Mouse (Mus musculus) hindbrain, postnatal 0 days (tissue): ENCODE measurements around the gene Foxp1. TPM values are rescaled to one million over a fixed set of nuclear protein-coding genes. Genes with fewer than 3 reads are reported as not detected.

Experiments used
- ATAC-seq: fragments of 200-750 bp; cut with Nextera tagmentation; 2 replicates; pipeline ENCODE4 v1.8.0; 2017; ENCODE audit warnings: mild to moderate bottlenecking, moderate TSS enrichment, moderate library complexity
- DNase-seq: peaks from one replicate; pipeline ENCODE4 v3.0.0-alpha.2; 2015; ENCODE audit warnings: low spot score
- H3K27ac ChIP-seq: fragments of 300-500 bp; sonication (generic); 2 replicates; pipeline ENCODE4 v1.5.1; 2014; ENCODE audit warnings: mild to moderate bottlenecking
- H3K27me3 ChIP-seq: fragments of 300-500 bp; sonication (generic); 2 replicates; pipeline ENCODE4 v1.6.1; 2014; ENCODE audit warnings: low read length, mixed read lengths; ENCODE audit not compliant: insufficient read depth
- H3K36me3 ChIP-seq: fragments of 300-500 bp; sonication (generic); 2 replicates; pipeline ENCODE4 v1.6.1; 2014; ENCODE audit warnings: low read length, mixed read lengths; ENCODE audit not compliant: insufficient read depth
- H3K4me1 ChIP-seq: fragments of 300-500 bp; sonication (generic); 2 replicates; pipeline ENCODE4 v1.6.1; 2014; ENCODE audit warnings: antibody characterized with exemption, low read length, mixed read lengths; ENCODE audit not compliant: insufficient read depth
- H3K4me2 ChIP-seq: fragments of 300-500 bp; sonication (generic); 2 replicates; pipeline ENCODE4 v1.6.1; 2014; ENCODE audit warnings: low read depth, mild to moderate bottlenecking, low read length, moderate library complexity, mixed read lengths
- H3K4me3 ChIP-seq: fragments of 300-500 bp; sonication (generic); 2 replicates; pipeline ENCODE4 v1.5.1; 2014; ENCODE audit warnings: low read length
- H3K9ac ChIP-seq: fragments of 300-500 bp; sonication (generic); replicated peaks from 2 replicates; pipeline ENCODE4 v1.6.1; 2014; ENCODE audit warnings: mild to moderate bottlenecking, low read length, moderate library complexity, mixed read lengths
- H3K9me3 ChIP-seq: fragments of 300-500 bp; sonication (generic); 2 replicates; pipeline ENCODE4 v1.6.1; 2016; ENCODE audit warnings: low read length, mixed read lengths
- CTCF ChIP-seq: IDR thresholded peaks from 2 replicates; pipeline ENCODE4 v1.5.1; 2016; ENCODE audit warnings: antibody characterized with exemption, control low read depth, low read depth
- whole genome bisulfite sequencing: fragments of 180-500 bp; shearing (Covaris S2); extraction: QIAGEN DNeasy Blood & Tissue Kit; methylation state at CpG from one replicate; pipeline ENCODE4 v1.1.7; 2014; 5-methylcytosine and 5-hydroxymethylcytosine counted together
- polyA plus RNA-seq: library from polyadenylated mRNA; unstranded; fragments of >200 nt; fragmentation: Nextera tagmentation; extraction: Ambion mirVana; gene quantifications from 2 replicates; pipeline ENCODE4 v1.2.1, GENCODE M21; 2015
- total RNA-seq: library from RNA; depleted of rRNA; stranded (reverse); fragments of >200 nt; gene quantifications from 2 replicates; pipeline ENCODE4 v1.2.3, GENCODE M21; 2014

Gene Foxp1
- total and polyA plus RNA-seq, 2 experiments from 2014 or later: 53.6 to 54.8 TPM

DNA sequence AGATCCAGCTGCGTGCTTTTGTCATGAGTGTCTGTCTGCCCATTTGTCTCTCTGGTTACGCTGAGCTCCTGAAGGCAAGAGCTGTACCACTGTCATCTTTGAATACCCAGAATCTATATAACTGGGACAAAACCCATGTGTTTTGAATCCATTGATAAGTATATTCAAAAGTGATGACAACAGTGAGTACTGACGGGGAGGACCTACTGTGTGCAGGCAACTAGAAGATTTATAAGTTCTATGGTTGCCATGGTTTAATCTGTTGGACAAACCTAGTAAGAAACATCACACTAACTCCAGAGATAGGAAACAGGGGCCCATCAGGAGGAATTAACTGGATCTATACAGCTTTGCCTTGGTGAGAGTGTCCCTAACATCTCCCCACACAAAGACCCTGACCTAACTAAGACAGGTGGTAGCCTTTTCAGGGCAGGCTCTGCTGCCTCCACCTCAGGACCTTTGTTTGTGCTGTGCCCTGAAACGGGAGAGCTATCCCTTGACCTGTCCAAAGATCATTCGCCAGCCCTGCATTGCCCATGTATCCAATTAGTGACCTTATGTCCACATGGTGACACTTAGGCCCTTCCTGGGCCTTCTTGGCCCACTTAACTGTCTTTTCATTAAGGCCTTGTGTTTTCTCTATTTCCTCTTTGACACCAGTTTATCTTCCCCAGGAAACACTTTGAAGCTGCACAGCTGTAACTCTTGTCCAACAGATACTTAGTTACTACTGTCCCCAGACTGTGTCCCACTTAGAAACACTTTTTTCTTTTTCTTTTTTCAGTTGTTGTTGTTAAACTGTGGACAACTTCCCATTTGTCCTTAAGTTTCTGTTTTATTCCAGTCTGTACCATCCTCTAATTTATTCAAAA, 530.4 kb downstream of the Foxp1 start:
- Histone ChIP-seq H3K4me2 (no peak overlapping the region), H3K9me3 (no peaks in the 10 kb centered on the region), H3K36me3 (no peaks in the 10 kb centered on the region), H3K27me3 (no peaks in the 10 kb centered on the region), H3K27ac (no peak overlapping the region), H3K9ac (no peak overlapping the region), H3K4me1 (0 out of 2 replicates have a peak, but pooled peaks cover 6% of the 10 kb centered on the region), H3K4me3 (no peak overlapping the region)
- no peak for DNase-seq
- no peak for TF ChIP-seq CTCF
- WGBS: 80% methylated on average over 5 of the region's 5 CpGs
- ATAC-seq: no peak

DNA sequence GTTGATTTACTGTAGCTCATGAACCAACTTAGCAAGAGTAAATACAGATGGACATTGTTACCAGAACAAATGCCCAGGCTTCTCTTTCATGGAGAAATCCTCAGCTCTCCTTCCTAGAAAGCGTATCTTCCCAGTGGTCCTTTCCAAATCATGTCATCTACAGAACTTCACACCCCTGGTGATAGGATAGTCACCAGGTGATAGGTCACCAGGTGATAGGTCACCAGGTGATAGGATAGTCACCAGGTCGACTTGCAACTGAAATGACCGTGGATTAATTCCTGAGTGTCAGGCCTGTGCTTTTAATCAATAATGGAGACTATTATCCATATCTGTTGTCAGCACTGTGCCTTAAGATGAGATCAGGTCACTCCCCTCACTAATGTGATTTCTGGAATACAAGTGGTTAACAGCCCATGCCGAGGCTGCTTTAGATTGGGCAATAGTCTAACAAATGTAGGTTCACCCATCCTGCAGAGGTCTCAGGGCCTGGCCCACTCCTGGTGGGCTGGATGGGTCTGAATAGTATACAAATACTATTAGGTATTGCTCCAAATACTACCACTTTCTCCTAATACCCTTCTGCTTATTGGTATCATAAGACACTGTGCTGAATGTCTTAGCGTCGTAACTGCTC, 534.9 kb downstream of the Foxp1 start:
- H3K9me3 ChIP-seq: no peaks in the 10 kb centered on the region
- no peaks in the 10 kb centered on the region for H3K27me3 ChIP-seq
- no peak for TF ChIP-seq CTCF
- H3K27ac ChIP-seq: no peak overlapping the region
- no peaks in the 10 kb centered on the region for H3K4me1 ChIP-seq
- H3K4me2 ChIP-seq: no peak overlapping the region
- 87% methylated on average over 6 of the region's 6 CpGs for WGBS
- no peak overlapping the region for H3K9ac ChIP-seq
- ATAC-seq (no peak), DNase-seq (no peak)
- H3K4me3 ChIP-seq: no peak overlapping the region
- no peaks in the 10 kb centered on the region for H3K36me3 ChIP-seq

DNA sequence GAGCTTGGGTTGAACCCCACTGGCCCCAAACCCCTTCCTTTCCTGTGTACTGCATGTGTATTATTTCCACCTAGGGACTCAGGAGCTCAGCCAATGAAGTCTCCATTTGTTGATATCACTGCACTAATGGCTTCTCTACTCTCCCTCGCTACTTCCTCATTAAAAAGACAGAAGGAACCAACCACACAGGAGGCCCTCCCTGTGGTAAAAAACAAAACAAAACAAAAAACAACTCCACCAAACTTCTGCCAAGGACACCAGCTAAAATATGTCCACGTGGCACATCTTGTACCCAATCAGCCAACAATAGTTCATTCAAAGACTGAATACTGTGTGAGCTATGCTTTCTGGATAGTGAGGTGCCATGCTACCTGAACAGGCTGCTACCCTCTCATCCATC, 537.1 kb downstream of the Foxp1 start:
- no peak for DNase-seq
- ATAC-seq: no peak
- no peak for TF ChIP-seq CTCF
- H3K4me1 ChIP-seq: no peaks in the 10 kb centered on the region
- H3K27ac ChIP-seq: no peak overlapping the region
- 81% methylated on average over 2 of the region's 2 CpGs for WGBS
- no peak overlapping the region for H3K9ac ChIP-seq
- H3K9me3 ChIP-seq: no peaks in the 10 kb centered on the region
- no peak overlapping the region for H3K4me2 ChIP-seq
- H3K36me3 ChIP-seq: no peaks in the 10 kb centered on the region
- H3K27me3 ChIP-seq: no peaks in the 10 kb centered on the region
- no peak overlapping the region for H3K4me3 ChIP-seq

DNA sequence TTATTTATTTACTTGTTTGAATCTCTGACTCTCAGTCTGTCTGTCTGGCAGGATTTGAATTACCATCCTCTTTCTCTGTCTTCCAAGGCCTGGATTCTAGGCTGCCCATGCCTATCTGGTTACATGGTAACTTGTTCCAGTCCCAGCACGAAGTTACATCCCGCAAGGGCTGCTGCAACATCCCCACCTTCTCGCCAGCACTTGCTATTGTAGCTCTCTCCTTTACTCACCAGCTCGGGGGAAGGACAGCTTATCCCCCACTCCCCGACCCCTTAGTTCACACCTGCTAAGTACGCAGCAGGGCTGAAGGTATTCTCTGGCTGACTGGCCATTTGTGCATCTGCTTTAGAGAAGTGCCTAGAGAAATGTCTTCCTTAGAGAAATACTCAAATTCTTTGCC, 537.9 kb downstream of the Foxp1 start:
- Histone ChIP-seq H3K9me3 (no peaks in the 10 kb centered on the region), H3K27me3 (no peaks in the 10 kb centered on the region), H3K4me2 (no peak overlapping the region), H3K27ac (no peak overlapping the region), H3K9ac (no peak overlapping the region), H3K36me3 (no peaks in the 10 kb centered on the region), H3K4me1 (no peaks in the 10 kb centered on the region), H3K4me3 (no peak overlapping the region)
- ATAC-seq: no peak
- TF ChIP-seq CTCF: no peak
- no peak for DNase-seq
- 90% methylated on average over 6 of the region's 6 CpGs for WGBS

DNA sequence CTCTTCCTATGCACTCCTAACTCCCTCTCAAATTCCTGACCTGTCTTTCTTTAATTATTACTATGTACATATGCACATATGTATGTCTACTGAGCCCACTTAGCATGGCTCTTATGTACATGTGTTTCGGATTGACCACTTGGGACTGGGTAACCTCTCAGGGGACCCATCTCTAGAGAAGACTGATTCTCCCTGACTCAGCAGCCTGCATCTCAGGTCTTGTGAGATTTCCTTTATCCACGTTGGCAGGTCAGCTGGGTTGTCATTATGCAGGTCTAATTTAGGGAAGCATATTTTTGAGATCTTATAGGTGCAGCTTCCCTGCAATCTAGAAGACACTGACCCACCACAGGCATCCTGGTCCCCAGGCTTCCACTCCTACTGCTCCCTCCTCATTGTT, 538.5 kb downstream of the Foxp1 start:
- H3K4me1 ChIP-seq: no peaks in the 10 kb centered on the region
- ATAC-seq (no peak), DNase-seq (no peak)
- TF ChIP-seq CTCF: no peak
- no peak overlapping the region for H3K9ac ChIP-seq
- WGBS: 85% methylated on average over 2 of the region's 2 CpGs
- no peaks in the 10 kb centered on the region for H3K27me3 ChIP-seq
- no peak overlapping the region for H3K27ac ChIP-seq
- H3K4me2 ChIP-seq: no peak overlapping the region
- H3K36me3 ChIP-seq: no peaks in the 10 kb centered on the region
- no peaks in the 10 kb centered on the region for H3K9me3 ChIP-seq
- no peak overlapping the region for H3K4me3 ChIP-seq

DNA sequence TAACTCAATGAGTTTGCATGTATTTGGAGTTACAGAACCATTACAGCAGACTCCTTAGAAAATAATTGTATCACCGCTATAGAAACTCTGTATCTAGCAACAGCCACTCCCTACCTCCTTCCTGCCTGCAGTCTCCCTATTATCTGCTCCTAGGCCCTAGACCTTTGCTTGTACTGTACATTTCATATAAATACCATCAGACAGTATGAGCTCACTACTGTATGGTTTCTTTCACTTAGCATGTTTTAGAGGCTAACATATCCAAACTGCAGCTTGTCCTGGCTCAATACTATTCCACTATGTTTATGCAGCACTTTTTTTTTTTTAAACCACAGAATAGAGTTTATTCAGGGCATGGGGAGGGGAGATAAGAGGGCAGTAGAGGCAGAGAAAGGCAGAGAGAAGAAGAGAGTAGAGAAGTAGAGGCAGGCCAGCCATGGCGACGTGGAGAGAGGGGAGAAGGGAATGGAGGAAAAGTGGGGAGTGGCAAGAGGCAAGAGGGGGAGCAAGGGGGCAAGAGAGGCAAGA, 539.1 kb downstream of the Foxp1 start:
- H3K27me3 ChIP-seq: no peaks in the 10 kb centered on the region
- 97% methylated on average over 3 of the region's 3 CpGs for WGBS
- no peak for ATAC-seq
- H3K27ac ChIP-seq: no peak overlapping the region
- H3K36me3 ChIP-seq: no peaks in the 10 kb centered on the region
- H3K9me3 ChIP-seq: no peaks in the 10 kb centered on the region
- no peak overlapping the region for H3K9ac ChIP-seq
- TF ChIP-seq CTCF: no peak
- no peak overlapping the region for H3K4me3 ChIP-seq
- H3K4me2 ChIP-seq: no peak overlapping the region
- H3K4me1 ChIP-seq: no peaks in the 10 kb centered on the region
- DNase-seq: no peak

DNA sequence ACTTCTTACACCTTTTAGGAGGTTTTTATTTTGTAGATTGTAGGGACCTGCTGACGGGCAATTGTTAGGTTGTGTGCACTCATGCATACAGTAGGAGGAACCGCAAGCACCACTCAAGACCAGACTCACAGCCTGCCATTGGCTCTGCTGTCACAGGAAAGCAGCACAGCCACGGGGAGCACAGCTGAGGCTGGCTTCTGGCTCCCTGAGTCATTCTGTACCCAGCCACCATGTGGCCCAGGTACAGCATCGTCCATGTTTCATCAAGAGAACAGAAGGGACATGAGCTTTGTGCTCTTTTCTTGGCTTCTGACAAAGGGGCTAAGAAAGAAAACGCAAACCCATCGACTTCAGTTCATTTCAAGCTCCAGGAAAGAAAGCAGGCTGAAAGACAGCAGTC, 541.3 kb downstream of the Foxp1 start:
- DNase-seq (no peak), ATAC-seq (no peak)
- no peak overlapping the region for H3K4me3 ChIP-seq
- H3K36me3 ChIP-seq: no peaks in the 10 kb centered on the region; the same call in 1 of the 2 replicates
- H3K27me3 ChIP-seq: no peaks in the 10 kb centered on the region
- H3K9ac ChIP-seq: no peak overlapping the region
- no peak for TF ChIP-seq CTCF
- H3K27ac ChIP-seq: no peak overlapping the region
- H3K4me1 ChIP-seq: no peaks in the 10 kb centered on the region
- WGBS: 65% methylated on average over 6 of the region's 6 CpGs
- no peaks in the 10 kb centered on the region for H3K9me3 ChIP-seq
- no peak overlapping the region for H3K4me2 ChIP-seq
